Mouse (Mus musculus) thymus, adult 2 months (tissue): ENCODE results near the gene Eefsec. TPM values are rescaled to one million over a fixed set of nuclear protein-coding genes. Genes with fewer than 3 reads are reported as not detected.

ENCODE experiments used
- DNase-seq: peaks from one replicate; pipeline ENCODE4 v3.0.0; 2021
- H3K27ac ChIP-seq: fragments of 200-500 bp; 2 replicates; pipeline ENCODE4 v1.5.1; 2012; ENCODE audit warnings: low read length, control low read depth; ENCODE audit not compliant: control insufficient read depth, insufficient read depth
- H3K27me3 ChIP-seq: fragments of 200-500 bp; 2 replicates; pipeline ENCODE4 v1.6.1; 2012; ENCODE audit warnings: mild to moderate bottlenecking, low read length, moderate library complexity, mixed read lengths; ENCODE audit not compliant: control insufficient read depth, insufficient read depth
- H3K36me3 ChIP-seq: fragments of 200-500 bp; 2 replicates; pipeline ENCODE4 v1.6.1; 2012; ENCODE audit warnings: mild to moderate bottlenecking, low read length, moderate library complexity; ENCODE audit not compliant: control insufficient read depth, insufficient read depth
- H3K4me1 ChIP-seq: fragments of 200-500 bp; replicated peaks from 2 replicates; pipeline ENCODE4 v1.6.1; 2012; ENCODE audit warnings: low read length; ENCODE audit not compliant: control insufficient read depth, insufficient read depth
- H3K4me3 ChIP-seq: fragments of 200-500 bp; 2 replicates; pipeline ENCODE4 v1.5.1; 2012; ENCODE audit warnings: mild to moderate bottlenecking, low read length, control low read depth, moderate library complexity; ENCODE audit not compliant: control insufficient read depth, insufficient read depth
- CTCF ChIP-seq: fragments of 200-500 bp; IDR thresholded peaks from 2 replicates; pipeline ENCODE4 v1.5.1; 2012; ENCODE audit warnings: mild to moderate bottlenecking, control low read depth, low read length, moderate library complexity, borderline replicate concordance; ENCODE audit not compliant: control insufficient read depth, poor library complexity, insufficient read depth; ENCODE audit errors: extremely low read depth
- POLR2A ChIP-seq: fragments of 200-500 bp; IDR thresholded peaks from 2 replicates; pipeline ENCODE4 v1.6.1; 2012; ENCODE audit warnings: mild to moderate bottlenecking, low read length, control low read depth, moderate library complexity; ENCODE audit not compliant: control insufficient read depth, poor library complexity, insufficient read depth; ENCODE audit errors: extremely low read depth
- WGBS: fragments of 180-500 bp; shearing (Covaris S2); methylation state at CpG from one replicate; pipeline ENCODE4 v1.1.7; 2018; 5-methylcytosine and 5-hydroxymethylcytosine counted together
- polyA plus RNA-seq: library from polyadenylated mRNA; depleted of rRNA; stranded (reverse); fragments of >200 nt; gene quantifications from 2 replicates; pipeline ENCODE4 v1.2.3, GENCODE M21; 2012

The Eefsec gene
- polyA plus RNA-seq, 1 experiment = 79.5 TPM

DNA sequence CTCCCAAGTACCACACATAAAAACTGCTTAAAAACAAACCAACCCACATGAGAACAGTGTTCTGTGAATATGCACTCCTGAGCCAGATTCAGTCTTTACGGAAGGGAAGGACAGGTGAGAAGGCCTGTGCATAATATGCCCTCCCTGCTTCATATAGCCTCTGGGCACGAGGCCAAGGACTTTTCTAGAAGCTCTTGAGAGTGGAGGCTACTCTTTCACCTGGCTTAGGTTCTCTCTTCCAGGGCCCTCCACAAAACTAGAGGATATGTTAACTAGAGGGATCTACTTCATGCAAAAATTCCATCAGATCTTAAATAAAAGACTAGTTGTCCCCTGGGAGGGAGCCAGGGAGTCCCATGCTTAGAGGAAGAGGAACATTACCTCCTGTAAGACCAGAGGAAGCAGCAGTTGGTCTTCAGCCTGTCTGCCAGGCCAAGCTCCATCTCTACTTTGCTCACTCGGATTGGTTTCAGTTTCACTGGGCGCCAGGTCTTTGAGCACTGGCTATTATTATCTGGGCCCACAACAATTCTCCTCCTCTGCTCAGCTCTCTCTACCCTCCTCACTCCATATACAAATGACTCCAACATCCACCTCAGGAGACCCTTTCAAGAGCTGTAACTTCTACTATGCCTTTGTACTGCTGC lies 140.1 kb downstream of the Eefsec start:
- no peaks in the 10 kb centered on the region for H3K36me3 ChIP-seq
- no peak overlapping the region for H3K27ac ChIP-seq
- no peak for TF ChIP-seq POLR2A
- no peak for TF ChIP-seq CTCF
- WGBS = 76% methylated on average over 4 of the region's 4 CpGs
- no peaks in the 10 kb centered on the region for H3K27me3 ChIP-seq
- H3K4me1 ChIP-seq = no peaks in the 10 kb centered on the region
- H3K4me3 ChIP-seq = no peak overlapping the region
- no peak for DNase-seq

DNA sequence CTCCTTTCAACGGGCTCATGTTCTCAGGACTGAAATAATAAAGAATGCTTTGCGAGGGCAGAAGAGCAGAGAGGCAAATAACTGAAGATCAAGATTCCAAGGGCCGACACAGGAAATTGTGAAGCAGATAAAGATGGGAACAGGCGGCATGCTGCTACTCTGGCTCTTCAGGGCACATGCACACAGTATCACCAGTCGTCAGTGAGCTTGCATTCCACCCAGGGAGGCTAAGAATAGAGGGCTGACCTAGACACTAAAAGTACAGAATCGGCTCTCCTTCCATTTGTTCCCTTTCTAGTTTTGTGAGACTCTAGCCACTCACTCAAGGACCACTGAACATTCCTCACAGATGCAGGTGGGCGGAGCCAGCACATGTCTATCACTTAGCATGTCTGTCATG lies 145.1 kb downstream of the Eefsec start:
- WGBS = 98% methylated on average over 7 of the region's 7 CpGs
- DNase-seq = no peak
- TF ChIP-seq POLR2A = no peak
- no peak for TF ChIP-seq CTCF
- no peaks in the 10 kb centered on the region for H3K4me1 ChIP-seq
- H3K4me3 ChIP-seq = no peak overlapping the region
- H3K36me3 ChIP-seq = peaks cover 18% of the 10 kb centered on the region
- no peak overlapping the region for H3K27ac ChIP-seq
- no peaks in the 10 kb centered on the region for H3K27me3 ChIP-seq

DNA sequence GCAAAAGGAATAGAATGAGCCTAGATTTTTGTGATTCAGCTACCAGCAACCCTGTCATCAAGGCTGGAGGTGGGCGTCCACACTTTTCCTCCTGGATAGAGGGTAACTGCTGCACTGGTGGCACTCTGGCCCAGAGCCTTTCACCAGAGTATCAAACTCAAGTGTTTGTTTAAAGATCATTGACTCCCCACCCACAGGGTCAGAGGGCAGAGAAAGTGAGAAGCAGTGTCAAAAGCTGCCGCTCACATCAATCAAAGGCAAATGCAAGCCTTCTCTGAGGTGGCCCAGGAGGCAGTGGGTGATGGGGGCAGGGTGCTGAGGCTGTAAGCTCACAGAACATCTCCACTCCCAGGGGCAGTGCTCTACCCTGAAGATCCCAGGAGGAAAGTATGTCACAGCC lies 146.8 kb downstream of the Eefsec start:
- H3K27me3 ChIP-seq = no peaks in the 10 kb centered on the region
- DNase-seq = no peak
- TF ChIP-seq CTCF (no peak), POLR2A (no peak)
- peaks cover 27% of the 10 kb centered on the region for H3K36me3 ChIP-seq
- H3K4me1 ChIP-seq = no peaks in the 10 kb centered on the region
- no peak overlapping the region for H3K4me3 ChIP-seq
- H3K27ac ChIP-seq = no peak overlapping the region
- 97% methylated on average over 2 of the region's 2 CpGs for WGBS

DNA sequence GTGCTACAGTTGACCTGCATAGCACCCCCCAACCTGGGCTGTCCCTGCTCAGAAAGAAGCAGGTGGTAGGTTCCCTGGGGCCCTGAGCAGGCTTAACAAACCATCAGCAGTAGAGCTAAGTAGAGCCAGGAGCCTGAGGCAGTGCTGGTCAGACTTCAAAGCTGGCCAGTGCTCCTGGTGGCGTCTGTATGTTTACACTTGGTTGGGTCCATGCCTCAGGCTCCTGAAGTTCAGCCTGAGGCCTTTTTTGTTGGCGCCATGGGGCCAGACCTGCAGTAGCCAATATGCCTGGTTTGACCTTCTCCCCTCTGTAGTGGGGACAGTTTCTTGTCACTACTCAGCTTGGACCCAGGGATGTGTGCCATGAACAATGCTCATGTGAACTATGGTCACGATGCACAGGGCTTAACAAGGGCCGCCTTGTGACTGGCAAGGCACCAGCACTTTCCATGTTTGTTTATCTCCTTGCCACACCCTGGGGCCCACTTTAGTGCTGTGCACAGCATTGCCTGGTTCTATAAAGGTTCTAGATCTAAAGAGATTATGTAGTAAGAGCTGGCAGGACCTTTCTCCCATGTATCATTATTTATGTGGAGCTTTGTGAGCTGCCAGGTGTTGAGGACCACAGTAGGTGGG lies 153.9 kb downstream of the Eefsec start:
- WGBS = 97% methylated on average over 4 of the region's 4 CpGs
- no peak for TF ChIP-seq CTCF
- TF ChIP-seq POLR2A = no peak

DNA sequence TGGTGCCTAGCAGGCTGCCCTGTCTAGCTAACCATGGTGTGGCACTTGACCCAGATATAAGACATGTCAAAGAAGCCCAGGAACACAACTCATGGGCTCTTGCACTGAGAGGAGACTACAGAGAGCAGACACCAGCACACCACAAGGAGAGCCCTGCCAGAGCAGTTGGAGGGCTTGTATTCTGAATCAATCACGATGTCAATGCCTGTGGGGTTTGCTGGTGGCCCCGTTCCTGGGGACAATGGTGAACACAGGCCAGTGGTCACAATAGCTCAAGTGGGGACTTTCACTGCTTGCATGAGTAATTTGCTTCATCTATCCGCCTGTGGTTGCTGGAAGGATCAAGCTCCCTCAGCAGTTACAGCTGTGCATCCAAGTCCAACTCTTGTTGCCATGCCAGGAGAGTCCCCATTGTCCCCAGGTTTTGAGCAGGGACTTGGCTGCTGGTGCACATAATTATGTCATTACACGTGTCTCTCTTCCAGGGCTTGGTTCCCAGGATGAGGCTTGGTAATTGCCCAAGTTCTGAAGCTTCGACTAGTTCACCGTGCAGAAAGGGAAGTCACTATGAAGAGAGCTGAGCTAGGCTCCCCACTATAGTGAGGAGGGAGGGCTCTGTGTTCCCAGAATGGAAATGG lies 156.1 kb downstream of the Eefsec start:
- H3K27me3 ChIP-seq = no peaks in the 10 kb centered on the region
- no peak overlapping the region for H3K4me3 ChIP-seq
- no peaks in the 10 kb centered on the region for H3K36me3 ChIP-seq
- H3K4me1 ChIP-seq = no peaks in the 10 kb centered on the region
- no peak for DNase-seq
- TF ChIP-seq CTCF = no peak
- TF ChIP-seq POLR2A = no peak
- 82% methylated on average over 6 of the region's 6 CpGs for WGBS
- no peak overlapping the region for H3K27ac ChIP-seq

More for the DNA sequence above, 153.9 kb downstream of the Eefsec start:
- no peak overlapping the region for H3K4me3 ChIP-seq
- DNase-seq = no peak
- no peaks in the 10 kb centered on the region for H3K27me3 ChIP-seq
- H3K4me1 ChIP-seq = no peaks in the 10 kb centered on the region
- H3K27ac ChIP-seq = no peak overlapping the region
- peaks cover 20% of the 10 kb centered on the region for H3K36me3 ChIP-seq

DNA sequence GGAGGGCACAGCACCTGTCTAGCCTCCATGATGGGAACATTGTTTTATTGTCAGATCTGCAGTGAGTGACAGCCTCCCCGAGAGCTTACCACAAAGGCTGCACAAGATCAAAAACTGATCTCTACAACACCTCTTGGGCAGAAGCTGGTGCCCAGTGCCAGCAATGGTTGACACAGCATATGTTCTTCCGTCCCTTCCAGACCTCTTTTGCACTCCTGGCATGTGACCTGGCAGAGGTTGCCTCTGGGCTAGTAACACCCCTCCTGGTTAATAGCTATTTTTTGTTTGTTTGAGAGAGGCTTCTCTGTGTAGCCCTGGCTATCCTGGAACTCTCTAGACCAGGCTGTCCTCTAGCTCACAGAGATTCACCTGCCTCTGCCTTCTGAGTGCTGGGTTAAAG lies 168.2 kb downstream of the Eefsec start:
- Histone ChIP-seq H3K4me1 (no peaks in the 10 kb centered on the region), H3K27ac (no peak overlapping the region), H3K4me3 (no peak overlapping the region), H3K27me3 (no peaks in the 10 kb centered on the region), H3K36me3 (peaks cover 6% of the 10 kb centered on the region)
- WGBS = 91% methylated on average over 2 of the region's 2 CpGs
- no peak for DNase-seq
- no peak for TF ChIP-seq CTCF
- no peak for TF ChIP-seq POLR2A

DNA sequence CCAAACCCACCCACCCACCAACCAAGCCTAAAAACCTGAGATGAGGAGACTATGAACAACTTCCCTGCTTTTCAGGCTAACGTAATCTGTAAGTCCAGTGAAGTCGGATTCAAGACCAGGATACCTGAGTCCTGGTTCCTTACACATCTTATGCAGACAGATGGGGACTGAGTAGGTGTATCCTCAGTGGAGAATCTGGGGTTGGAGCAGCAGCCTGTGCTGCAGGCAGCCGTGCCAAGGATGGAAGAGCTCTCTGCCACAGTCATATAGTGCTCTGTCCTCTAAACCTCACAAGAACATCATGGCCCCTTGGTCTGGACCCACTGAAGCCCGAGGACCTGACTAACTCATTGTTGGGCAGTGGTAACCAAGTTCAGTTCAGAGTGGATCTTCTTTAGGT lies 169.1 kb downstream of the Eefsec start:
- no peaks in the 10 kb centered on the region for H3K4me1 ChIP-seq
- no peak overlapping the region for H3K4me3 ChIP-seq
- WGBS = 99% methylated on average over 4 of the region's 4 CpGs
- TF ChIP-seq POLR2A = no peak
- no peaks in the 10 kb centered on the region for H3K27me3 ChIP-seq
- H3K36me3 ChIP-seq = peaks cover 6% of the 10 kb centered on the region
- no peak for DNase-seq
- H3K27ac ChIP-seq = no peak overlapping the region
